Mouse (Mus musculus) testis, postnatal 10 days (tissue): ENCODE measurements around the gene Fam32a.

ENCODE experiments used
- DNase-seq: peaks from one replicate; pipeline ENCODE4 v3.0.0; 2021; ENCODE audit warnings: low spot score

Fam32a gene

DNA sequence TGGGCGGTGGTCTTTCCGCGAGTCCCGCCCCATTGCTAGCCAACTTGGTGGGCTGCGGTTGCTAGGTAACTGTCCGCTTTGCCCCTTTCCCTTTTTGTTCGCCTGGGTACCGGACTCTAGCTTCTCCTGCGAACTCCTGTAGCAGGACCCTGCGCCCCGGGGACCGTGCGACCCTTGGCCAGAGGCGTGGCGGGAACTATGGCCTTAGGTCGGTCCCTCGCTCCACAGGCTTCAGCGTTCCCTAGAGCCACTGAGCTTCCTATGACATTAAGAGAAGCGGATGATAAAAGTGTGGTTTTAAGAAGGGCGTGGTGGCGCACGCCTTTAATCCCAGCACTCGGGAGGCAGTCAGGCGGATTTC is 20.9 kb downstream of the Fam32a start:
- DNase-seq: no peak

DNA sequence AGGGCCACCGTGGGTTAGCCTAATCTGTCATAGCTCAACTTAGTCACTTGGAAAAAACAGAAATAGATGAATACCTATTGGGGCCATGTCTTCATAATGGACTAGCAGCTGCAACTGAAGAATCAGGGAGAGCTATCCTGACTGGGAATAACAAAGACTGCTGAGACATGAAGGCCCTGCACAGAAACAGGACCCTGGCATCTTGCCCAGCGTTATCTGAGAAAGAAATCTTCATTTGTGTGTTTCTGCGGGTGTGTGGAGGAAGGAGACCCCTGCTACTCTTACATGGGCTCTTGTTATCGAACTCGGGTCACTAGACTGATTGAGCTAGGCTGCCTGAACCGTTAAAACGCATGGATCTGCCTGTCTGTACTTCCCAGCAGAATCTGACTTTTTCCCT is 21.4 kb downstream of the Fam32a start:
- DNase-seq: peak; percentile 68

DNA sequence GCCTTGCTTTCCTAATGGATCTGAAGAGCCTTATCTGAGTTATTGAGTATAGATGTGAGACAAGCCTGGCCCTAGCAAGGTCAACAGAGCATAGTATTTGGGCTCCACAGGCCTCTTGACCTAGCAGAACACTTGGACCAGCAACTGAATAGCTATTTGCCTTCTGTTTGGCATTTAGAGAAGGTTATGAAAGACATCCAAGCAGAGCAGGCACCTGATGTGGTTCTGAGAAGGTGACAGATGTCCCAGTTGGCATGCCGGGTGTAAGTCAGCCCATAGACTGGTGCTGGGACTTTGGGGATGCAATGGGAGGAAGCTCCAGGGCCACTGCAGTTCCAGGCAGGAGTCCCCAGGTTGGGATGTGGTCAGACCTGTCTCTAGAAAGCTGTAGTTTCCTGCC is 22.7 kb downstream of the Fam32a start:
- no peak for DNase-seq

DNA sequence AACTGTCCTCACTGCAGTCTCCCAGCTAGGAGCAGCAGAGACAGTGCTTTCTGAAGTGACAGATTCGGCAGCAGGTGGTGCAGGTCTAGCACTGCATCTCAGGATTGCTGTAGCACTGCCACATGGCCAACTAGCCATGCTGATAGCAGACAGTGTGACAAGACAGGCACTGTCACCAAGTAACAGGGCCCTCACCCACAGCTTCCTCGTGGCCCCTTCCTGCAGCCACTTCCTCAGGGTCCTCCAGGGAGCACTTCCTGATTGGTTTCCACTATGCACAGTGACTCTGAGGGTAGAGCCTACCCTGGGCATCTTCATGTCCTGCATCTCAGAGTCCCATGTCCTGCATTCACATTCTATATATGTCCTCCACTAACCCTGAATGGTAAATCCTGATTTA is 25.1 kb downstream of the Fam32a start:
- no peak for DNase-seq

DNA sequence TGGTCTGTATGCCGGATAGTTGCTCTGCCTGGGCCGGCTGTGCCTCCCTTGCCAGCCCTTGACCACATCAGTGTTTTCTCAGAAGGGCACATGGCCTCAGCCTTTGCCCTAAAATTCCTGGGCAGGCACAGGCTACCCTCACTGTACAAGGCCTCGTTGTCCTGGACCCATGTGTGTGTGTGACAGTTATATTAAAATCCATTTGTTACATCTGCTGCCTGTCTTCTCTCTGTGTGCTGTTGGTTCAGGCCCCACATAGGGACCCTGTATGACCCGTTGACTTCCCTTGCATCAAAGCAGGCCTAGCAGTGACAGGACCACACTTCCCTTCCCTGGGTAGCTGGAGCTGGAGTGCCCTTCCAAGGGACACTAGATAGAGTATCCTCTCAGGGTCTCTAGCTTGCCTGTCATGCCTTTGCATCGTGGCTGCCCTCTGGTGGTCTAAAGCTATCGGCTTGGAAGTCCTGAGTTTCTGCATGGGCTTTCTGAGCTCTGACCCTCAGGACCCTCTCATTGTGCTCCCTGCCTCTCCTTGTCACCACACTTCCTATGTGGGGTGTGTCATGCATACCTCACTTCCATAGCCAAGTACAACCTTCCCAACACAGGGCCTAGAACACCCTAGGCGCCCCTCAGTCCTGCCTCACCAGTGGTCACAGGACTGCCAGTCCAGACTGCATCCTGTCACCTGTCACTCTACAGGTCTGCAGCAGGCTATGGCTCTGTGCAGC is 37.8 kb downstream of the Fam32a start:
- DNase-seq: peak; percentile 65

DNA sequence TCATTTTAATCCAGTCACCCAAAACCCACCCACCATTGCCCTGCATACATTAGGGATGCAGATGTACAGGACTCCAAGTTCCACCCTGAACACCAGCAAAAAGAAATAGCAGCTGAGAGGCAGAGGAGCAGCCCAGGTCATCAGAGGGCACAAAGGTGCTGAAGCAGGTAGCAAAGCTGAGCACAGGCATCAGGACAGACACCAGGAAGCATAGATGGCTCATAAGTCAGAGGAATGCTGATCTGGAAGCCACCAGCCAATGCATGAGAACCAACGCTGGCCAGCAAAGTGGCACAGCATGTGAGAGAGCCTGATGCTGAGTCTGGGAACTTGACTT is 38.3 kb downstream of the Fam32a start:
- no peak for DNase-seq

DNA sequence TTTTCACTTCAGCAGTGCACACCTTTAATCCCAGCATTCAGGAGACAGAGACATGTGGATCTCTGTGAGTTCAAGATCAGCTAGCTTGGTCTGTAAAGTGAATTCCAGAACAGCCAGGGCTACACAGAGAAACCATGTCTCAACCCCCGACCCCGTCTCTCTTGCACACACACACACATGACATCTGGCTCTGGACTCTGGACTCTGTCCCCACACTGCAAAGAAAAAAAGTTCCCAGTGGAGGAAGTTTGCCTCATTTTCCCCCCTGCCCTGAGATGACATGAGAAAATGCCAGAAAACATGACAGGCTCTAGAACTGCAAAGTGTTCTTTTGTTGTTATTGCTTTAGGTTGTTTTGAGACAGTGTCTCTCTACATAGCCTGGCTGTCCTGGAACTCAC is 40.3 kb downstream of the Fam32a start:
- DNase-seq: no peak

DNA sequence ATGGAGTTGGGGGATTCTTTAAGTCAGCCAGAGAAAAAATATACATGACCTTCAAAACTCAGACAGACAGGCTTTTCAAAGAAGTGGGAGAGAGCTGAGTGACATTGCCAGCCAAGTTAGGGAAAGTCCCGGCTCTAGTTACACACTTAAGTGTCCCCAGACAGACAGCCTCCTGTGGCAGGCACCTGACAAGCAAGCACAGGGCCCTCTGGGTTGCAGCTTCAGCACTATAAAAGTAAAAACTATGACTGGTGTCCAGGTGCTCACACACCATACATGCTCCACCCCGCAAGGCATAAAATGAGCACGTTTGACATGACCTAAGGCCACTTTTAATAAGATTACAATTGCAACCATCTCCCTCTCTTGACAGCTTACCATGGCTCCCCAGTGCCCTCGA is 41.1 kb downstream of the Fam32a start:
- DNase-seq: no peak

DNA sequence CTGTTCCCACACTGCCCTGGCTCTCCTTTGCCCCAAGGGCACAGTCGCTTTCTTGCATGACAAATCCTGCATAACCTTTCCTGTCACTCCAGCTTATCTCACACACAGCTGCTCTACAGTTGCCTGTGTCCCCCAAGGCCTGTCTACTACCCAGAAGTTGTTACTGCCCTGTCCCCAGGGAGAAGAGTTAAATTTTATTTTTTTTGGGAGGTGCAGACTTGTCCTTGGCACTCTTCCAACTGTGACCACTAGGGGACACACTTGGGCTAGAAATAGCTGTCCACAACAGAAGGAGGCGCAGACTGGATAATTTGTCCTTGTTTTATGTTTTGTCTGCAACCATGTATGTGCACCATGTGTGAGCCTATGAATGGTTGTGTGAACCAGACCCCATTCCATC is 41.5 kb downstream of the Fam32a start:
- peak; percentile 59 for DNase-seq

DNA sequence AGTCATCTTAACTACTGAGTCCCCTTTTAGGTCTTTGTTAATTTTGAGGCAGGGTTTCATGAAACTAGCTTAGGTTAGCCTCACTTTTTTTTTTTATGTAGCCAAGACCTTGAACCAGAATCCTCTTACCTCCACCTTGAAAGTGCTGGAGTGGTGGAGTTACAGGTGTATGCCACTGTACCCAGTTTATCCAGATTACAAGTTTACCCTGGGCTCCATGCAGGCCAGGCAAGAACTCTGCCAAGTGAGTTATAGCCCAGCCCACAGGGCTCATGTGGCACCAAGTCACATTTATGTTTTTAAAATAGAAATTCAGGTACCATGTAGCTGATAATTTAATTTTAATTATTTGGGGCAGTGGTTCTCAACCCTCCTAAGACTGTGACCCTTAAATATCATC is 41.9 kb downstream of the Fam32a start:
- no peak for DNase-seq

DNA sequence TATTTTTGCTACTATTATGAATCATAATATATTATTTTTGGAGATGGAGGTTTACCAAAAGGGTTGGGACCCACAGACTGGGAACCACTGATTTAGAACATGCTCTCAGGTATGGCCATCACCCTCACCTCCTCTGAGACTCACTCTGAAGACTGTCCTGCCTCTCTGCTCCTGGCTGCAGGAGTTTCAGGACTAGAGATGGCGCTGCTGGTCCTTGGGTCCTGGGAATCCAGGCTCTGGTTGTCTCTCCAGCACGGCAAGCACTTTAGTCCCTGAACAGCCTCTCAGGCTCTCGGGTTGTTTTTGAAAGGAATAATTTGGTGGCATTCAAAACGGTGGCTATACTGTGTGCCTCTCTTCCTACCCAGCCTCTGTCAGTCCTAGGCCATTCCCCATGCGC is 42.3 kb downstream of the Fam32a start:
- no peak for DNase-seq

DNA sequence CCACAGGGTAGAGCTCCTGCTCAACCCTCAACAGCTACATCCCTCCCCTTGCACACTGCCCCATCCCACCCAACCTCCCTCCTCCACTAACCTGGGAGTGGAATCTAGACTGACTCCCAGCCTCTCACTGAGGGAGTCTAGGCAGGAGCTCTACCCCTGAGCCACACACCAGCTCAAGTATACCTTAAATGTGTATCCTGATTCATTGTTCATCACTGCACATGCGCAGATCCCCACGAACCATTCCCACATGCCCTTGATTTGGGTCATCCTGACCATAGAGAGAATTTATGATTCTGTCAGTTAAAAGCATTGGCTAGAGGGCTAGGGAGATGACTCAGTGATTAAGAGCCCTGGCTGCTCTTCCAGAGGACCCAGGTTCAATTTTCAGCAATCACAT is 43.2 kb downstream of the Fam32a start:
- DNase-seq: no peak

DNA sequence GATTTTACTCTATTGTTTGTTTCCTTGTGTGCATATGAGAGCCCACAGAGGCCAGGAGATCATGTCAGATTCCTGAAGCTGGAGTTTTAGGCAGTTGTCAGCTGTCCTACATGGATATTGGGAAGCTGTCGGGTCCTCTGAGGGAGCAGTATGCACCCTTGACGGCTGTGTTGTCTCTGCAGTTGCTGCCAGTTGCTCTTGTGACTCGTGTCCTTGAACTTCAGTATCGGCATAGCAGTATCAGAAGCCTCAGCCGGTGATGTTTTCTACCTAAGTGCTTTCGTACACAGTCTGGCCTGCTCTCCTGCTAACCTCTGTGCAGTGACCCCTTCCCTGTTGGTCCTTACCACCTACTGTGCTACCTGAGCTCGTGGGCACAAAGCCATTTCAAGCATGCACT is 43.9 kb downstream of the Fam32a start:
- DNase-seq: no peak

DNA sequence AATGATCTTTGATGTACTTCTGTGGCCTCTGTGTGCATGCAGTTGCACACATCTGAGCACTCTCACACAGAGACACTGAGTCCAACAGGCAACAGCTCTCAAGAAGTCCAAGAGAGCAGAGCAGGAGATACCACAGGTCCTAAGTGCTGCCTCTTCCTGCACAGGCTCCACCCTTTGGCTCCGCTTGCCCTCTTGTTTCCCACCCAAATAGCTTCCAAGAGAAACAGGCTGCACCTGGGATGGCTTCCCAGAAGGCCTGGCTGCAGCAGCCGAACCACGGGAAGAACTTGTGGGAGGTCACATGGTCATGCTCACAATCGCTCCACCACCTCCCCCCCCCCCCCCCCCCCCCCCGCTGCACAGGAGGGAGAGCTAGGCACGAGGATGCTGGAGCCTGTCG is 45.8 kb downstream of the Fam32a start:
- no peak for DNase-seq

DNA sequence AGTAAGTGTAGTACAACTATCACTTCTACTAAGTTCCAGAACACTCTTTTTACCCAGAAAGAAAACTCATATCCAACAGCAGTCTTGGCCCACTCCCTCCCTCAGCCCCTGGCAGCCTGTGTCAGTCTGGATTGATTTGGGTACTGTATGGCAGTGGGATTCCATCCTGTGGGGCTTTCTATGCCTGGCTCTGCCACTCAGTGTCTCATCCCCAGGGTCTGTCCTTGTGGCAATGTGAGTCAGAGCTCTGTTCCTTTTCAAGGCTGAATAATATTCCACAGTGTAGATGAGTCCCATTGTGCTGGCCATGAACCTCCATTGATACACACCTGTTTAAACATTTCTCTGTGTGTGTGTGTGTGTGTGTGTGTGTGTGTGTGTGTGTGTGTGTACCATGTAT is 47.1 kb downstream of the Fam32a start:
- DNase-seq: no peak

DNA sequence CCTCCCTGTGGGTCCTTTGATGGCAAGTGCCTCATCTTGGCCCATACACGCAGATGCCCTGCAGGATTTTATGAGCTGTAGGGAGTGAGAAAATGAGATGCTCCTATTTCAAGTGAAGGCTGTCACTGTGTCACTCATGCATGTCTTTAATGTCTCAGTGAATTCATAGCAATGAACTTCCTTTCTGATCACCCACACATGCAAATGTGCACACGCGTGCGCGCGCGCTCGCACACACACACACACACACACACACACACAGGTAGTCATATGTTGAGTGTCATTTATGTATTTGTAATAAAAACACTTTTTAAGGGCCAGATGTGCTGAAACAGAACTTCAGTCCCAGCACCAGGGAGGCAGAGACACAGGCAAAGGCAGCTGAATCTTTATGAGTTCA is 47.6 kb downstream of the Fam32a start:
- DNase-seq: no peak

DNA sequence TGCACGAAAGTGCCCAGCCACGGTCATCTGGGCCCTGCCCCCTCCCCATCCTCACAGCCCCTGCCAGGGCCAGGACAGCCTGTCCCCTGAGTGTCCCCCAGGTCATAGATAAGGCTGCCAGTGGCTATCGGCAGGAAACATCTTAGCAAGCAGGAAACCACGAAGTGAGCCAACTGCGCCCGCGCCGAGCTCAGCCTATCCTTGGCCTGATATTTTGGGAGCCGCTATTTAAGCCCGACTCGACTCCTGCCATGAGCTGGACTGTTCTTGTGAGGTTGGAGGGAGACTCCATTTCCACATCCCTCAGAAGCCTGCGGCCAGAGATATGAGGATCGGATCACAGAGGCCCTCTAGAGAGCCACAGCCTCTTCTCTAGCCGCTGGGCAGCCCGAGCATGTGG is 48.8 kb downstream of the Fam32a start:
- no peak for DNase-seq

DNA sequence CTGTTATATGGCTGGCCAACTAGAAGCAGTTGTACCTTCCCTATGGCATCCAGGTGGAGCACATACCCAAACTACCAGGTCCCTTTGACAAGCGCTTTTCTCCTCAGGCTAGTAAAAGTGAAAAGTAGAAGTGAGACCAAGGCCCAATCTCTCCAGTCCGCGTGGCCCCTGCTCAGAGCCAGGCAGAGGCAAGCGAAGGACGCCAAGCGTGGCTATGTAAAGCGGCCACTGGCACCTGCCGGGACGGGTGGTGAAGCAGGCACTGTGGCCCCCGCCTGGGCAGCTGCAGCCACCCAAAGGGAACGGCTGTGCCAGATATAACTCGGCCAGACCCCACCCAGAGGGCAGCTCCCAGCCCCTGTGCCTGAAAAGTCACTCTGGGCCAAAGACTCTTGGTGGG is 51.1 kb downstream of the Fam32a start:
- no peak for DNase-seq

DNA sequence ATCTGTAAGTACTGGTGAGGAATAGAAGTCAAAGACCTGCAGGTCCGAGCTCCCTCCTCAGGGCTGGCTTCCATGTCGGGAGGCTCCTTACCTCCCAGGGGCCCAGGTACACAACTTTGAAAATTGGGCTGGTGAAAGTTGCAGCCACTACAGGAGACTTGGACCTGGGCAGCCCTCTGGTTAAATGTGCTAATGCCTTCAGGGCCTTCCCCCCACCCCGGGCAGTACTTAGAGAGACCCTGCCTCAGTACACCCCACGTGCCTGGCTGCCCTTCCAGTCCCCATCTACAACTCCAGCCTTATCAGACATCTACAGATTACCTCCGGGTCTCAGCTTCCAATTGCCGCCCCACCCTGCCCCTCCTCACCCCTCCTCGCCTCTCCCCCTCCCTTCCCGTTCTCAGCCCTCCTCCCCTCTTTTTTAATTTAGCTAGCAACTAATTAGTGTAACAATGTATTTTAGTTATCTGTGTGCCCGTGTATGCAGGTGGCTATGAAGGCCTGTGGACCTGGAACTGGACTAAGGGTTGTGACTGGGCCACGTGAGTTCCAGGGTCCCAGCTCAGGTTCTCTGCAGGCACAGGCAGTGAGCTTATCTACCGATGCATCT is 51.6 kb downstream of the Fam32a start:
- DNase-seq: no peak

DNA sequence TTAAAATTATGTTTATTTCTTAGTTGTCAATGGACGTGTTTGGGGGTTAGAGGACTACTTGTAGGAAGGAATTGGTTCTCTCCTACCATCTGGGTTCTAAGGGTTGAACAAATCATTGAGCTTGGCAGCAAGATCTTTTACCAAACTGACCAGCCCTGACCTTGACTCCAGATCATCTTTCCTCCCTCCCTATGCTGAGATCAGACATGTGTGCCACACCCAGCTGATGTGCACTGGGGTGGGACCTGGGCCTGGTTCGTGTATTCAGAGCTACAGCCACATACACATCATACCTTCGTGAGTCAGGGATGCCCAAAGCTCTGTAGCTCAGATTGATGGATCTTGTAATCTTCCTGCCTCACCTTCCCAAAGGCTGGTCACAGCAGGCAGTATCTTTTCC is 52.2 kb downstream of the Fam32a start:
- DNase-seq: no peak

DNA sequence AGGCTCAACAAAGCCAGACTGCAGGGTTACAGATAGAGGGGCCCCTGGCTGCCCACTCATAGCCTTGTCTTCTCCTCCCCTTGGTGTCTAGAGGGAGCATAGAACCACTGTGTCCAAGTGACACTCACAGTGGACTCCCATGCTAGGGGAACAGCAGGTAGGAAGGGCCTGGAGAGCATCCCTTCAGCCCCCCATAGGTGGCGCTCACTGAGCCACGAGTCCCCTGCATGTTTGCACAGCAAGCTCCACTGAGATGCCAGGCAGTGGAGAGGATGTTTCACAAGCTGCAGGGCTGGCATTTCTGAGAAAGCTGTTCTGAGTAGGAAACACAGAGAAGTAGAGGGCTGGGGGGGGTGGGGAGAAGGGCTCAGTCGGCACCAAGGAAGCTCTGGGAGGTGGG is 52.8 kb downstream of the Fam32a start:
- DNase-seq: peak; percentile 81

DNA sequence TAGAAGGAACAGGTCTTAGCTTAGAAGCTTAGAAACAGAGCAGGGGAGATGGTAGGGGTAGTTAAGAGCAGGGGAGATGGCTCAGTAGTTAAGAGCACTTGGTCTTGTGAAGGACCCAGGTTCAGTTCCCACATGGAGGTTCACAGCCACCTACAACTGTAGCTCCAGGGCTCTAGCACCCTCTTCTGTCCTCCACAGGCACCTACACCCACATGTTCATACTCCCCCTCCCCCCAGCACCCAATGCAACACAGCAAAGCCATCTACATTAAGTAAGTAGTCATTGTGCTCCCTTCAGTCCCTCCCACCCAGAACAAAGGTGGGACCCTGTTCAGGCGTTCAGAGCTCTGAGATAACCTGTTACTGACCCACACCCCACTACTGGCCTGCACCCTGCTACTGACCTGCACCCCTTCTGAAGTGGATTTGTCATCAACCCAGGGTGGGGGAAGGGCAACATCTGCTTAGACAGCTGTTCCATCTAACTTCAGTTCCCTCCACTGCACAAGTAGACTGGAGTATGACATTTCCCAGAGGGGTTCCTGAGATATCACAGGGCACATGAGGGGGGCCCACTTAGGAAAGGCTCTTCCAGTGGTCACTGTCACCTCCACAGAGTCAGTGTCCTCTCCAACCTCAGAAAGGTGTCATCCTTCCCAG is 53.7 kb downstream of the Fam32a start:
- DNase-seq: no peak

DNA sequence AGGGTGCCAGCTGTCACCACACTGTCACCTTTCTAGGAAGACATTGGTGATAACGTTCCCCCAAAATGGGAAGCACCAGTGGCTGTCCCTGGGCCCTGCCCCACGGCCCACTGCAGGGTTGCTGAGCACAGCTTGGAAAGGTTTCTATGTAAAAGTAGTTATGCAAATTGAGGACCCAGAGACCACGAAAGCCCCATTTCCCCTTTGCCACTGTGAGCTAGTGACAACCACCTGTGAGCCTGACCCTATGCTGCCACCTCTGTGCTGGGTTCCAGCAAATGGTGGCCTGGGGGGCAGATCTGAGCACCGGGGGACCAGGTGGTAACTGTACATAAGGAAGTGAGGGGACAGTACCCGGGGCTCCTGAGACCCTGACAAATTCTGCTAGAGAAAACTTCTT is 54.3 kb downstream of the Fam32a start:
- no peak for DNase-seq
